Mouse (Mus musculus) brain, embryonic 14.5 days (tissue): ENCODE results near the gene Rundc3a.

Experiments
- CTCF ChIP-seq: fragments of 200-500 bp; IDR thresholded peaks from 2 replicates; pipeline ENCODE4 v1.5.1; 2012; ENCODE audit warnings: inconsistent platforms, mild to moderate bottlenecking, moderate library complexity, borderline replicate concordance; ENCODE audit not compliant: insufficient read depth, insufficient read length; ENCODE audit errors: extremely low read depth
- POLR2A ChIP-seq: fragments of 200-500 bp; IDR thresholded peaks from 2 replicates; pipeline ENCODE4 v1.6.1; 2012; ENCODE audit warnings: mild to moderate bottlenecking, inconsistent platforms, borderline replicate concordance; ENCODE audit not compliant: poor library complexity, insufficient read depth, insufficient read length, severe bottlenecking; ENCODE audit errors: extremely low read depth

DNA sequence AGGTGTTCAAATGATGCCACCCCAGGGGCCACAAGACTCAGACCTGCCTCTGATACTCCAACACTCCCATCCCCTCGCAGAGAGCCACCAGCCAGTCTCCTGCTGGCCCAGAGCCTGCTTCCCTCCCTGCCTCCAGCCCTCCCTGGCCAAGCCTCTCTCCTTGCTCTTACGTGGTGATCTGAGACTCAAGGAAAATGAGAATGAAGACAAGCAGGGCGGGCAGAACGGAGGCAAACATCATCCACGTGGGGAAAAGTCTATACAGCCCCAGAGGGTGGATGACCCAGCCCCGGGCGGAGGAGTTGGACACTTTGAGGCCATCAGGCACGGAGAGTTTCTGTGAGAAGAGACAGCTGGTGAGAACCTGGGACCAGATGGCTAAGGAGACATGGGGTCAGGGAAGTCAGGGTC, 40.2 kb upstream of the Rundc3a start:
- no peak for TF ChIP-seq CTCF
- TF ChIP-seq POLR2A, result no peak
